Comparison of ENCODE assay signal across 9 mouse cellular contexts in the genomic region with DNA sequence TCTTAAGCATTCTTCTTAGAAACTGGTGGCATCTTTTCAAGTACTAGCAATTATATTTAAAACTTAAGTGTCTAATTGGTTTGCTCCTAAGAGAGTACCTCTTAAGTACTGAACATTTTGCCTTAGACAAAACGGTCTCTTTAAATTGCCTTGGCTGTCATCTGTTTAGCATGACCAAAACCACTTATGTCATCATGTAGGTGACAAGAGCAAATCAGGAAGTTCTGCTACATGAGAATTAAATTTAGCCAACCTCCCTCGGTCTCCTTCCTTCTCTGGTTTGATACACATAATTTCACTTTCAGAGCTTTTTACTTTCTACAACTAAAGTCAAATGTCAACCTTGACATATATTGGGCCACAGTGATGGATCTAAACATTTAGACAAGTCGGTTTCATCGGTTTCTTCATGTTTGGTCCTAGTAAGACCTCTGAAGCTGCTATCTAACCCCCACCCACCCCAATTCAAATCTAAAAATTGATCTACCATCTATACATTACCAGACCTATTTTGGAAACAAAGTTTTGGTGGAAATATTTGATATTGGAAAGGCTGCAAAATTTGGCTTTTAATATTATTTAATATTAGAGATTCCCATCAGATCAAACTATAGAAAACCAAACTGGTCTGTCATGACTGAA. TPM values are rescaled to one million over a fixed set of nuclear protein-coding genes. Genes with fewer than 3 reads are reported as not detected.
A peak's percentile ranks its signal among the peaks of the same experiment; 100 is the strongest.
DNase-seq lines count a peak whose midpoint lies in the region; ATAC-seq and TF ChIP-seq lines count a peak whose summit lies in the region.
"Had no signal": no experiment of that assay in that cellular context is flagged by ENCODE, and none has a peak within 500 bp of the region (broad histone marks: within the 10 kb centered on the region; RNA-seq: fewer than 3 reads in every experiment).

No protein-coding gene starts in this region.

- H3K4me1 ChIP-seq in heart, embryonic 11.5 days (ENCODE audit: control insufficient read depth, insufficient read depth, low read length): peaks cover 39% of the 10 kb centered on the region
- H3K4me1 ChIP-seq in G1E (ENCODE audit: insufficient read depth, low read depth, low read length): peaks cover 39% of the 10 kb centered on the region
- H3K4me1 ChIP-seq in hindbrain, embryonic 11.5 days (replicated peaks; ENCODE audit: control insufficient read depth, insufficient read depth, low read length): peaks cover 4% of the 10 kb centered on the region
- H3K4me1 ChIP-seq in midbrain, embryonic 10.5 days: peaks cover 54% of the 10 kb centered on the region

- DNase-seq in heart, postnatal 36 days: no peak
- peak; percentile 29 for DNase-seq in G1E (ENCODE audit: low spot score)
- DNase-seq in hindbrain, embryonic 11.5 days (ENCODE audit: low spot score): no peak
- DNase-seq in midbrain, embryonic 10.5 days (ENCODE audit: low spot score): no peak
- no peak for DNase-seq in spleen, adult 12 weeks (ENCODE audit: low spot score)
- DNase-seq in cerebellum, adult 9-11 months: no peak
- no peak for DNase-seq in urinary bladder, postnatal 14 days (ENCODE audit: low spot score)
- DNase-seq: thymus, adult 18-20 months had no signal

- H3K27me3 ChIP-seq in heart, embryonic 11.5 days (ENCODE audit: control insufficient read depth, insufficient read depth, low read length): no peaks in the 10 kb centered on the region
- H3K27me3 ChIP-seq in G1E (ENCODE audit: insufficient read depth, low read length): peaks cover 5% of the 10 kb centered on the region; the same call in 1 of the 2 replicates
- no peaks in the 10 kb centered on the region for H3K27me3 ChIP-seq in hindbrain, embryonic 11.5 days (ENCODE audit: control insufficient read depth, insufficient read depth, low read length)
- H3K27me3 ChIP-seq in midbrain, embryonic 10.5 days (ENCODE audit: low read depth, poor library complexity, severe bottlenecking): peaks cover 15% of the 10 kb centered on the region

- intact Hi-C loops in heart, postnatal 36 days (cut with DNase I): loop anchor here (5.0 kb wide), 1 partner anchor 121 kb away; no protein-coding TSS in a partner anchor

- TF ChIP-seq CTCF in G1E (IDR thresholded peaks at IDR 0.05; ENCODE audit: low read depth, low read length): no peak

- H3K4me2 ChIP-seq in heart, embryonic 11.5 days: peak overlapping the region; percentile 85
- H3K4me2 ChIP-seq in hindbrain, embryonic 11.5 days (replicated peaks; ENCODE audit: low read depth, low read length): peak overlapping the region; percentile 75; the same call in 1 of the 2 replicates

- 55% methylated on average over 4 of the region's 4 CpGs for WGBS in heart, embryonic 11.5 days (ENCODE audit: insufficient replicate concordance)
- WGBS in hindbrain, embryonic 11.5 days: 85% methylated on average over 4 of the region's 4 CpGs
- WGBS in midbrain, embryonic 10.5 days: 88% methylated on average over 4 of the region's 4 CpGs

- no peak overlapping the region for H3K27ac ChIP-seq in heart, embryonic 11.5 days (ENCODE audit: low read depth, low read length)
- no peak overlapping the region for H3K27ac ChIP-seq in hindbrain, embryonic 11.5 days (ENCODE audit: low read depth, low read length)
- H3K27ac ChIP-seq in midbrain, embryonic 10.5 days (replicated peaks): no peak overlapping the region

- ATAC-seq in heart, embryonic 11.5 days (replicated peaks; ENCODE audit: insufficient number of reproducible peaks, low FRiP score, low TSS enrichment): no peak
- no peak for ATAC-seq in G1E (ENCODE audit: extremely low read depth, insufficient number of reproducible peaks, low FRiP score, poor library complexity, severe bottlenecking)
- no peak for ATAC-seq in hindbrain, embryonic 11.5 days (ENCODE audit: low FRiP score)

- no peak overlapping the region for H3K9ac ChIP-seq in heart, embryonic 11.5 days (ENCODE audit: low read depth, low read length)
- no peak overlapping the region for H3K9ac ChIP-seq in hindbrain, embryonic 11.5 days (ENCODE audit: low read depth, low read length)

- H3K36me3 ChIP-seq in heart, embryonic 11.5 days (ENCODE audit: control insufficient read depth, insufficient read depth, low read length): no peaks in the 10 kb centered on the region
- no peaks in the 10 kb centered on the region for H3K36me3 ChIP-seq in G1E (replicated peaks)
- no peaks in the 10 kb centered on the region for H3K36me3 ChIP-seq in hindbrain, embryonic 11.5 days (ENCODE audit: control insufficient read depth, insufficient read depth, low read length)
- peaks cover 9% of the 10 kb centered on the region for H3K36me3 ChIP-seq in midbrain, embryonic 10.5 days

- H3K9me3 ChIP-seq in heart, embryonic 11.5 days (replicated peaks; ENCODE audit: control insufficient read depth, low read length): no peaks in the 10 kb centered on the region
- no peaks in the 10 kb centered on the region for H3K9me3 ChIP-seq in G1E (replicated peaks)
- no peaks in the 10 kb centered on the region for H3K9me3 ChIP-seq in hindbrain, embryonic 11.5 days (ENCODE audit: control insufficient read depth, low read length)
- H3K9me3 ChIP-seq in midbrain, embryonic 10.5 days (replicated peaks): no peaks in the 10 kb centered on the region

- H3K4me3 ChIP-seq in heart, embryonic 11.5 days (ENCODE audit: low read depth, low read length): peak overlapping the region; percentile 100
- H3K4me3 ChIP-seq in G1E (ENCODE audit: low read depth, low read length): peak overlapping the region; percentile 94; the same call in 1 of the 2 replicates
- peak overlapping the region; percentile 100; the same call in 1 of the 2 replicates for H3K4me3 ChIP-seq in hindbrain, embryonic 11.5 days (ENCODE audit: low read depth, low read length)
- H3K4me3 ChIP-seq in midbrain, embryonic 10.5 days: peak overlapping the region; percentile 88

RNA-seq across cellular contexts. Expression of a gene that starts 2.7 kb away (rescaled TPM):
- 7.3 and 7.7 TPM in 2 replicates for polyA plus RNA-seq in heart, embryonic 11.5 days (2014; fragmentation: Nextera tagmentation; extraction: Ambion mirVana)
- 10 to 100 TPM; 13.2 to 15.5 TPM for total RNA-seq in heart, postnatal 36 days (2021)
- total RNA-seq in G1E (2014; fragmentation: Nextera tagmentation): 6.8 and 8.0 TPM in 2 replicates
- 12.6 and 16.6 TPM in 2 replicates for total RNA-seq in G1E (2017)
- polyA plus RNA-seq in G1E (2012): 7.8 and 10.7 TPM in 2 replicates
- polyA plus RNA-seq in hindbrain, embryonic 11.5 days (2014; fragmentation: Nextera tagmentation; extraction: Ambion mirVana): 12.7 and 17.1 TPM in 2 replicates
- polyA plus RNA-seq in midbrain, embryonic 10.5 days (2016; fragmentation: Nextera tagmentation; extraction: Ambion mirVana): 4.0 and 4.3 TPM in 2 replicates

RNA-seq across cellular contexts. Expression of a gene that starts 49.9 kb away (rescaled TPM):
- polyA plus RNA-seq in heart, embryonic 11.5 days (2014; fragmentation: Nextera tagmentation; extraction: Ambion mirVana): 2.3 and 3.8 TPM in 2 replicates
- total RNA-seq in heart, postnatal 36 days (2021): 1 to 10 TPM; 6.4 to 8.5 TPM
- 3.6 and 4.3 TPM in 2 replicates for total RNA-seq in G1E (2014; fragmentation: Nextera tagmentation)
- total RNA-seq in G1E (2017): 2.3 and 3.0 TPM in 2 replicates
- polyA plus RNA-seq in G1E (2012): 0.02 and 0.09 TPM in 2 replicates
- polyA plus RNA-seq in hindbrain, embryonic 11.5 days (2014; fragmentation: Nextera tagmentation; extraction: Ambion mirVana): 1.2 and 1.9 TPM in 2 replicates
- 0.37 and 0.48 TPM in 2 replicates for polyA plus RNA-seq in midbrain, embryonic 10.5 days (2016; fragmentation: Nextera tagmentation; extraction: Ambion mirVana)
